Mouse (Mus musculus) kidney, postnatal 4 days (tissue): ENCODE measurements around the gene Ccdc22.

Source experiments
- DNase-seq, 2 experiments: peaks; one replicate each; pipeline ENCODE4 v3.0.0; 2021; ENCODE audit warnings: mixed read lengths in 2 of 2

The Ccdc22 gene

GRCm38 (mm10) chrX:7573176-7574086 lies 31.9 kb downstream of the Ccdc22 start, which contains the start of gene Foxp3:
Gene Foxp3, plus strand, starts transcription at chrX:7573644.
- DNase-seq, result peak; percentile 62 to 79

- no peak for DNase-seq
These were observed 32.9 kb downstream of the Ccdc22 start for GRCm38 (mm10) chrX:7572466-7572865.

DNA sequence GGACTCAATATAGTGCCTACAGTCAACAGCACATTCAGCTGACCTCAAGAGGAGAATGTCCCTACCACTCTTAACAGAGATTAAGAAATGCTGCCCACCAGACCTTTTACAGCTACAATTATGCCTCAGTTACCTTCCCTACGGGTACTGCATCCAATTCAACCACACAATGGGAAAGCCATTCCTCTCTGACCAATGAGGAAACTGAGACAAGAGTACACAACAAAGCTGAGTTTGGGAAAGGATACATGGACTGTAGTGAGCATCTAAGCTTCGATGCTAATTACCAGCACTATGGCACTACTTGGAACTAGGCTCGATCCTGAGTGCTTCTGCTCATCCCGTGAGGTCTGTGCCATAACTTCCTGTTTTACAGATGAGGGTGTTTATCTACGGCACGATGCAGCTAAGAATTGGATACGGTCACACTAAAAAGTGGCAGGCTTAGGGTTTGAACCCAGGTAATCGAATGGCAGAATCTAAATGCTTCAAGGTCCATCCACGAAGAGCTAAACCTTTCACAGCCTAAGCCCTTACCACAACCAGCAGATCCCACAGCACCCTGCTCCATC lies 33.7 kb downstream of the Ccdc22 start:
- no peak for DNase-seq

DNA sequence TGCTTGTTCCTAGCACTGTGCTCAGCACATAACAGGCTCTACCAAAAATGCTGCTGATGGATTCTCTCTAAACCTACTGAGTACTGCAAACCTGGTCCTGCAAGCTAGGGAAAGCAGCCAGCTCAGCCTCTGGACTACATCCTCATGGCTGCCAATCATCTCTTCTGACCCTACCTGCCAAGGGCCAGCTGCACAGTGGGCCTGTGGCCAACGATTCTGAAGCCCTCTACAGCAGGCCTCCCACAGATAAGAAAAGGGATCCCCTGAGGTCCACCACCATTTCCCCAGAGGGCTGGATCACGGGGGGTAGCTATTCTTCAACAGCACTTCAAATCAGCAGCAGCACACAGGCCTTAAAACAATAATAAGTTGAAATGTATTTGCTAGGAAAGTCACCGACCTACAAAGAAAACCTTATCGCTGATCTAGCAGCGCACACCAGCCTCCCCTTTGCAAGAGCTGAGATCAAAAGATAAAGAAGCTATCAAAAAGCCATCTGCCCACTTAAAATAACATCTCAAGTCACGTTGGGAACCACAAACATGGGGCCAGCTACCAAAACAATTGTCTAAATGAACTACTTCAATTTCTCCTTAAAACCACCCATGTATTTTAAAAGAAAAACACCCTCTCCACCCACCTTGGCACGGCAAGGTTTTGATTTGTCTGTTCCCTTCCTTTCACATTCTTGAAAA lies 34.7 kb downstream of the Ccdc22 start:
- DNase-seq, result no peak

DNA sequence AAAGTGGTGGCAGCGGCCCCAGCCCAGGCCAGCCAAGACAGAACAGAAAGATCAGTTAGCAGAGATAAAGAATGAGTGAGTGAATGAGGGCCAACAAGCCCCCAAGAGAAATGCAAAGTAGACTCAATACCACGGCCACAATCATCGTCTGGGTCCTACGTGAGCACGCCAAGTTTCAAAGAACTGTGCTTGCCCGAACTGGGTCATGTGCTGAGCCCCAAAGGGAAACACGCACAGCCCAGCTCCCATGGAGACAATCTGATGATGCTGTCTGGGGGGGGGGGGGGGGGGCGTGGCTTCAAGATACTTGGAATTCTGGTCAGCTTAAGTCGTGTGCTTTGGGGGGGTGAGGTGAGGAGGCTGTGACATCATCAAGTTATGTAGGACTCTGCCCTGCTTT lies 37.8 kb downstream of the Ccdc22 start:
- no peak for DNase-seq

DNA sequence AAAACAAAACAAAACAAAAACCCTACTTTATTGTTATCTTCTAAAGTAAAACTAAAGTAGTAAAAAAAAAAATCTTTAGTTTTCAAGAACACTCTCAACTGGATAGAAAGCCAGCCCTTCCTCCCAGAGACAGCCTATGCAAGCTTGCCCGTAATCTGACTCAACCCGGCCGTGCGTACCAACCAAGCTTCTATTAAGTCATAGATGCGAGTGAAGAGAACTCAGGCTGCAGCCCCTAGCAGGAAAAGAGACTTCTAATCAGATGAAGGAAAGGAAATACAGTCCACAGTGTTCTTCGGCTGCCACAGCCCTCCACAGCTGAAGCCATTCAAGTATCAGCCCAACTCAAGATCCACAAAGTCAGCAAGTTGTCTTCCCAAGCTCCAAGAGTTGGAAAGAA lies 39.0 kb downstream of the Ccdc22 start:
- DNase-seq, result no peak

GRCm38 (mm10) chrX:7563076-7563475 lies 42.2 kb downstream of the Ccdc22 start:
- no peak for DNase-seq

DNA sequence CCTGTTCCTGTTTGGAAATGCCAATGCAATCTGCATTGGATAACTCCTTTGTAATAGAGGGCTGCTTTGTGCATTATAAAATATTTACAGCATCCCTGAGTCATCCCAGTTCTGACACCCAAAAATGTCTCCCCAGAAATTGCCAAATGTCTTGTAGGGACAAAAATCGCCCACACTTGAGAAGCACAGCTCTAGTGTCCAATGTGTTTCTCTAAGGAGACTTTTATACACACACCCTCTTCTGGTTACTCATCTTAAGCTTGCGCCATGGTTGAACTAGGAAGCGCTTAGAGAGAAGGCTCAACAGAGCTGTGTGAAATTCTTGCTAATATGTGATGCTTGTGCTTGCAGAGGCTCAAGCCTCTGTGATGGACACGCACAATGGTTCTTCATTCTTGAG lies 51.8 kb downstream of the Ccdc22 start:
- no peak for DNase-seq
